Mouse (Mus musculus) limb, embryonic 13.5 days (tissue): ENCODE measurements around the gene Fam214b. TPM values are rescaled to one million over a fixed set of nuclear protein-coding genes. Genes with fewer than 3 reads are reported as not detected.
A peak's percentile ranks its signal among the peaks of the same experiment; 100 is the strongest.

ENCODE experiments used
- ATAC-seq: fragments of 200-750 bp; cut with Nextera tagmentation; 2 replicates; pipeline ENCODE4 v1.8.0; 2017; ENCODE audit warnings: low read depth, moderate number of reproducible peaks, moderate TSS enrichment; ENCODE audit not compliant: low FRiP score
- H3K27ac ChIP-seq: fragments of 300-500 bp; sonication (generic); 2 replicates; pipeline ENCODE4 v1.5.1; 2015; ENCODE audit warnings: inconsistent platforms, mild to moderate bottlenecking, moderate library complexity
- H3K27me3 ChIP-seq: fragments of 300-500 bp; sonication (generic); 2 replicates; pipeline ENCODE4 v1.6.1; 2015; ENCODE audit warnings: mild to moderate bottlenecking, inconsistent platforms
- H3K36me3 ChIP-seq: fragments of 300-500 bp; sonication (generic); 2 replicates; pipeline ENCODE4 v1.6.1; 2015; ENCODE audit warnings: inconsistent platforms, mild to moderate bottlenecking, moderate library complexity
- H3K4me1 ChIP-seq: fragments of 300-500 bp; sonication (generic); 2 replicates; pipeline ENCODE4 v1.6.1; 2015; ENCODE audit warnings: inconsistent platforms
- H3K4me2 ChIP-seq: fragments of 300-500 bp; sonication (generic); replicated peaks from 2 replicates; pipeline ENCODE4 v1.6.1; 2015; ENCODE audit warnings: inconsistent platforms, mild to moderate bottlenecking, moderate library complexity
- H3K4me3 ChIP-seq: fragments of 300-500 bp; sonication (generic); 2 replicates; pipeline ENCODE4 v1.5.1; 2015; ENCODE audit warnings: moderate library complexity, mild to moderate bottlenecking, inconsistent platforms
- H3K9ac ChIP-seq: fragments of 300-500 bp; sonication (generic); 2 replicates; pipeline ENCODE4 v1.6.1; 2015; ENCODE audit warnings: mild to moderate bottlenecking, inconsistent platforms
- H3K9me3 ChIP-seq: fragments of 300-500 bp; sonication (generic); 2 replicates; pipeline ENCODE4 v1.6.1; 2016; ENCODE audit warnings: inconsistent platforms
- WGBS: fragments of 180-500 bp; shearing (Covaris S2); methylation state at CpG from one replicate; pipeline ENCODE4 v1.1.7; 2015; 5-methylcytosine and 5-hydroxymethylcytosine counted together
- polyA plus RNA-seq: library from polyadenylated mRNA; unstranded; fragments of >200 nt; fragmentation: Nextera tagmentation; extraction: Ambion mirVana; gene quantifications from 2 replicates; pipeline ENCODE4 v1.2.1, GENCODE M21; 2015

Fam214b gene
- polyA plus RNA-seq, 1 experiment from 2014 or later, result 14.7 TPM

- H3K4me2 ChIP-seq, result no peak overlapping the region
- no peaks in the 10 kb centered on the region for H3K9me3 ChIP-seq
- H3K27me3 ChIP-seq, result no peaks in the 10 kb centered on the region
- no peak for ATAC-seq
- H3K9ac ChIP-seq, result no peak overlapping the region
- WGBS, result 89% methylated on average over 10 of the region's 10 CpGs
- no peak overlapping the region for H3K27ac ChIP-seq
- H3K4me1 ChIP-seq, result peaks cover 30% of the 10 kb centered on the region
- H3K4me3 ChIP-seq, result no peak overlapping the region
- H3K36me3 ChIP-seq, result peaks cover 43% of the 10 kb centered on the region
Observed at GRCm38 (mm10) chr4:43036356-43036755, 9.7 kb downstream of the Fam214b start.

- WGBS, result 84% methylated on average over 6 of the region's 6 CpGs
- H3K4me2 ChIP-seq, result no peak overlapping the region
- no peak for ATAC-seq
Observed at GRCm38 (mm10) chr4:43035851-43036250, 10.2 kb downstream of the Fam214b start.

GRCm38 (mm10) chr4:43033481-43033880 lies 12.5 kb downstream of the Fam214b start:
- no peak for ATAC-seq

More at GRCm38 (mm10) chr4:43035851-43036250, 10.2 kb downstream of the Fam214b start:
- Histone ChIP-seq H3K9ac (0 out of 2 replicates have a peak overlapping the region, but pooled peaks have one; percentile 25), H3K4me1 (peaks cover 30% of the 10 kb centered on the region), H3K9me3 (no peaks in the 10 kb centered on the region), H3K36me3 (peaks cover 43% of the 10 kb centered on the region), H3K27me3 (no peaks in the 10 kb centered on the region), H3K27ac (no peak overlapping the region), H3K4me3 (no peak overlapping the region)

GRCm38 (mm10) chr4:43032501-43032900 lies 13.5 kb downstream of the Fam214b start:
- peaks cover 69% of the 10 kb centered on the region for H3K36me3 ChIP-seq
- H3K27ac ChIP-seq, result no peak overlapping the region
- 100% methylated on average over 1 of the region's 1 CpGs for WGBS

More at GRCm38 (mm10) chr4:43033481-43033880, 12.5 kb downstream of the Fam214b start:
- no peak overlapping the region for H3K4me2 ChIP-seq
- no peak overlapping the region for H3K9ac ChIP-seq
- H3K27ac ChIP-seq, result no peak overlapping the region
- H3K4me1 ChIP-seq, result peaks cover 23% of the 10 kb centered on the region
- no peak overlapping the region for H3K4me3 ChIP-seq
- WGBS, result 84% methylated on average over 14 of the region's 14 CpGs
- peaks cover 59% of the 10 kb centered on the region for H3K36me3 ChIP-seq
- no peaks in the 10 kb centered on the region for H3K9me3 ChIP-seq
- H3K27me3 ChIP-seq, result no peaks in the 10 kb centered on the region

GRCm38 (mm10) chr4:43031237-43031995 lies 14.6 kb downstream of the Fam214b start, which contains the start of gene Stoml2:
Gene Stoml2 (minus strand): TSS chr4:43031710.
- peaks cover 75% of the 10 kb centered on the region for H3K36me3 ChIP-seq
- H3K27me3 ChIP-seq, result no peaks in the 10 kb centered on the region
- peak within 1 kb of the TSS; percentile 77 for H3K4me2 ChIP-seq
- peak; percentile 96 for ATAC-seq
- WGBS, result under 1% methylated on average over 38 of the region's 38 CpGs
- no peaks in the 10 kb centered on the region for H3K9me3 ChIP-seq
- H3K9ac ChIP-seq, result peak within 1 kb of the TSS; percentile 94
- peak within 1 kb of the TSS; percentile 85 for H3K4me3 ChIP-seq
- peaks cover 15% of the 10 kb centered on the region for H3K4me1 ChIP-seq
- peak within 1 kb of the TSS; percentile 87 for H3K27ac ChIP-seq

More at GRCm38 (mm10) chr4:43032501-43032900, 13.5 kb downstream of the Fam214b start:
- H3K4me3 ChIP-seq, result no peak overlapping the region
- no peaks in the 10 kb centered on the region for H3K27me3 ChIP-seq
- H3K9ac ChIP-seq, result no peak overlapping the region
- H3K4me2 ChIP-seq, result no peak overlapping the region
- no peak for ATAC-seq
- H3K4me1 ChIP-seq, result peaks cover 15% of the 10 kb centered on the region
- no peaks in the 10 kb centered on the region for H3K9me3 ChIP-seq

- peak overlapping the region; percentile 77 for H3K4me2 ChIP-seq
- H3K9ac ChIP-seq, result peak overlapping the region; percentile 94
- no peaks in the 10 kb centered on the region for H3K9me3 ChIP-seq
- peaks cover 72% of the 10 kb centered on the region for H3K36me3 ChIP-seq
- peaks cover 15% of the 10 kb centered on the region for H3K4me1 ChIP-seq
- peak; percentile 62 for ATAC-seq
- peak overlapping the region; percentile 87 for H3K27ac ChIP-seq
- H3K4me3 ChIP-seq, result peak overlapping the region; percentile 85
- under 1% methylated on average over 28 of the region's 28 CpGs for WGBS
- H3K27me3 ChIP-seq, result no peaks in the 10 kb centered on the region
Observed at GRCm38 (mm10) chr4:43030780-43031230, 15.2 kb downstream of the Fam214b start.

- 74% methylated on average over 9 of the region's 9 CpGs for WGBS
Observed at GRCm38 (mm10) chr4:43030352-43030751, 15.7 kb downstream of the Fam214b start.

GRCm38 (mm10) chr4:43029749-43030148 lies 16.3 kb downstream of the Fam214b start:
- Histone ChIP-seq H3K4me1 (peaks cover 18% of the 10 kb centered on the region), H3K9me3 (no peaks in the 10 kb centered on the region), H3K9ac (peak overlapping the region; percentile 94; the same call in 1 of the 2 replicates), H3K27me3 (no peaks in the 10 kb centered on the region), H3K4me3 (peak overlapping the region; percentile 85; the same call in 1 of the 2 replicates), H3K27ac (no peak overlapping the region), H3K4me2 (peak overlapping the region; percentile 77), H3K36me3 (peaks cover 64% of the 10 kb centered on the region)
- no peak for ATAC-seq
- WGBS, result 94% methylated on average over 9 of the region's 9 CpGs

More at GRCm38 (mm10) chr4:43030352-43030751, 15.7 kb downstream of the Fam214b start:
- peak overlapping the region; percentile 94 for H3K9ac ChIP-seq
- H3K4me2 ChIP-seq, result peak overlapping the region; percentile 77
- peaks cover 69% of the 10 kb centered on the region for H3K36me3 ChIP-seq
- H3K4me1 ChIP-seq, result peaks cover 15% of the 10 kb centered on the region
- ATAC-seq, result no peak
- no peaks in the 10 kb centered on the region for H3K9me3 ChIP-seq
- H3K4me3 ChIP-seq, result peak overlapping the region; percentile 85
- peak overlapping the region; percentile 87; the same call in 1 of the 2 replicates for H3K27ac ChIP-seq
- H3K27me3 ChIP-seq, result no peaks in the 10 kb centered on the region

- peaks cover 57% of the 10 kb centered on the region for H3K36me3 ChIP-seq
- no peak overlapping the region for H3K4me2 ChIP-seq
- H3K9ac ChIP-seq, result no peak overlapping the region
- H3K9me3 ChIP-seq, result no peaks in the 10 kb centered on the region
- peaks cover 24% of the 10 kb centered on the region for H3K4me1 ChIP-seq
- ATAC-seq, result no peak
- no peak overlapping the region for H3K27ac ChIP-seq
- 92% methylated on average over 7 of the region's 7 CpGs for WGBS
- H3K4me3 ChIP-seq, result no peak overlapping the region
- H3K27me3 ChIP-seq, result no peaks in the 10 kb centered on the region
Observed at GRCm38 (mm10) chr4:43029121-43029520, 16.9 kb downstream of the Fam214b start.

GRCm38 (mm10) chr4:43025084-43025960 lies 20.7 kb downstream of the Fam214b start, which contains the start of gene Pigo:
Gene Pigo (minus strand): TSS chr4:43025819.
- 6% methylated on average over 42 of the region's 42 CpGs for WGBS
- peak; percentile 92 for ATAC-seq
- H3K4me3 ChIP-seq, result peak within 1 kb of the TSS; percentile 59
- H3K36me3 ChIP-seq, result peaks cover 78% of the 10 kb centered on the region
- peak within 1 kb of the TSS; percentile 69; the same call in 1 of the 2 replicates for H3K27ac ChIP-seq
- peaks cover 14% of the 10 kb centered on the region for H3K4me1 ChIP-seq
- H3K27me3 ChIP-seq, result no peaks in the 10 kb centered on the region
- peak within 1 kb of the TSS; percentile 85 for H3K4me2 ChIP-seq
- H3K9ac ChIP-seq, result peak within 1 kb of the TSS; percentile 66
- no peaks in the 10 kb centered on the region for H3K9me3 ChIP-seq

GRCm38 (mm10) chr4:43024673-43025072 lies 21.3 kb downstream of the Fam214b start:
- peak overlapping the region; percentile 69; the same call in 1 of the 2 replicates for H3K27ac ChIP-seq
- 83% methylated on average over 14 of the region's 14 CpGs for WGBS

More at GRCm38 (mm10) chr4:43024673-43025072, 21.3 kb downstream of the Fam214b start:
- Histone ChIP-seq H3K36me3 (peaks cover 80% of the 10 kb centered on the region), H3K4me1 (peaks cover 9% of the 10 kb centered on the region; the same call in 1 of the 2 replicates), H3K9ac (peak overlapping the region; percentile 66), H3K27me3 (no peaks in the 10 kb centered on the region), H3K4me2 (peak overlapping the region; percentile 85), H3K4me3 (peak overlapping the region; percentile 59), H3K9me3 (no peaks in the 10 kb centered on the region)
- no peak for ATAC-seq
